Mouse (Mus musculus) liver, embryonic 11.5 days (tissue): ENCODE data around the gene Slc25a19. TPM values are rescaled to one million over a fixed set of nuclear protein-coding genes. Genes with fewer than 3 reads are reported as not detected.

Experiments
- polyA plus RNA-seq: library from polyadenylated mRNA; unstranded; fragments of >200 nt; fragmentation: Nextera tagmentation; extraction: Ambion mirVana; gene quantifications from 2 replicates; pipeline ENCODE4 v1.2.1, GENCODE M21; 2014

The Slc25a19 gene
- polyA plus RNA-seq, 1 experiment from 2014 or later = 30.9 TPM

Other genes with a start within 250 kb of the Slc25a19 start
- 6.2 and 6.9 TPM in 2 replicates for gene Cdr2l, start 246.4 kb downstream of the Slc25a19 start, polyA plus RNA-seq
- gene Mrpl58, start 224.5 kb downstream of the Slc25a19 start, polyA plus RNA-seq = 165 TPM in 2 replicates
- 835 and 884 TPM in 2 replicates for gene Atp5h, start 208.3 kb downstream of the Slc25a19 start, polyA plus RNA-seq
- gene Kctd2, start 208.2 kb downstream of the Slc25a19 start, polyA plus RNA-seq = 8.4 and 8.9 TPM in 2 replicates
- 0.18 and 0.27 TPM in 2 replicates for gene Trim80, start 187.8 kb downstream of the Slc25a19 start, polyA plus RNA-seq
- not detected in 2 replicates for gene Slc16a5, start 165.8 kb downstream of the Slc25a19 start, polyA plus RNA-seq
- 5.7 and 6.0 TPM in 2 replicates for gene Armc7, start 152.6 kb downstream of the Slc25a19 start, polyA plus RNA-seq
- 96.8 and 105 TPM in 2 replicates for gene Nt5c, start 136.4 kb downstream of the Slc25a19 start, polyA plus RNA-seq
- 435 and 437 TPM in 2 replicates for gene Jpt1, start 113.9 kb downstream of the Slc25a19 start, polyA plus RNA-seq
- gene Sumo2, start 92.0 kb downstream of the Slc25a19 start, polyA plus RNA-seq = 874 and 889 TPM in 2 replicates
- 277 and 296 TPM in 2 replicates for gene Nup85, start 63.9 kb downstream of the Slc25a19 start, polyA plus RNA-seq
- 121 and 125 TPM in 2 replicates for gene Mrps7, start 24.4 kb downstream of the Slc25a19 start, polyA plus RNA-seq
- 23.6 and 27.4 TPM in 2 replicates for gene Gga3, start 24.2 kb downstream of the Slc25a19 start, polyA plus RNA-seq
- 39.0 and 41.4 TPM in 2 replicates for gene Mif4gd, start 15.3 kb downstream of the Slc25a19 start, polyA plus RNA-seq
- 47.2 and 52.8 TPM in 2 replicates for gene Grb2, start 80.3 kb upstream of the Slc25a19 start, polyA plus RNA-seq
- gene Tmem94, start 137.1 kb upstream of the Slc25a19 start, polyA plus RNA-seq = 14.1 and 14.4 TPM in 2 replicates
- gene Caskin2, start 185.3 kb upstream of the Slc25a19 start, polyA plus RNA-seq = 13.5 and 14.0 TPM in 2 replicates
- 36.1 and 36.4 TPM in 2 replicates for gene Tsen54, start 186.4 kb upstream of the Slc25a19 start, polyA plus RNA-seq
- gene Llgl2, start 195.8 kb upstream of the Slc25a19 start, polyA plus RNA-seq = 15.6 and 18.7 TPM in 2 replicates
- gene Myo15b, start 230.1 kb upstream of the Slc25a19 start, polyA plus RNA-seq = 0.56 and 0.89 TPM in 2 replicates